Mouse (Mus musculus): Measurements from ENCODE around the gene Dock2. TPM values are rescaled to one million over a fixed set of nuclear protein-coding genes. Genes with fewer than 3 reads are reported as not detected.

The Dock2 gene
- polyA plus RNA-seq, 1 experiment = 8.7 TPM

DNA sequence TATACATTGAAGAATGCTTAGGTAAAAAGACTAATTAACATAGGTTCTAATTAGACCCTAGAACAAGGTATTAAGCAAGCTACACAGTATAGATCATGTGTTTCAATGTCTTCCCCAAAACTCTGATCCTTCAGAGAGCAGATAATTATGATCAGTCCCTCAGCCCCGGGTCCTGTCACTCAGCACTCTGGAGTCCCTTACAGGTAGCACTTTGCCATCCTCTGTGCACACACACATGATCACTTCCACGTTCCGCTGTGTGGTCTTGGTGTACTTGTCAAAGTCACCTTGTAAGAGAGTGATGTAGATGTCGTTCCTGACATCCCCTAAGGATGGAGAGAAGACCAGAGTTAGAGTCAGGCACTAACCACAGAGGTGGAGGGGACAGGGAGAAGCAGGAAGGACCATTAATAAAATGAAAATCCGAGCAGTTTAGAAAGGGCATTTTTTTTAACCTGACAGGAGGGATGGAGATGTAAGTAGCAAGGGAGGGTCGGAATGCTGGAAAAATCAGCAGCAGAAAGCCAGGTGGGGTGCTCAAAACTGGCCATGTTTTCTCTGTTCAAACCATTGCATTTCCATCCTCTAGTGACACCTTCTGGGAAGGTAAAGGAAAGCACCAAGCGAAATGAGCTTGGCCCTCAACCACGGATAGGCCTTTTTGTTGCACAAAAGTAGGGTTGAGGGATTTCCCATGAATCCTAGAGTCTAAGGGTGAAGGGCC lies 79.1 kb downstream of the Dock2 start:
- no peak for DNase-seq
- 57% methylated on average over 8 of the region's 8 CpGs for WGBS
- Histone ChIP-seq H3K4me1 (ENCODE audit: control insufficient read depth, insufficient read depth, low read length) (no peaks in the 10 kb centered on the region), H3K4me3 (replicated peaks; ENCODE audit: extremely low read depth, low read depth, low read length) (no peak overlapping the region)
- TF ChIP-seq POLR2A (IDR thresholded peaks at IDR 0.05; ENCODE audit: borderline replicate concordance, extremely low read depth, low read depth, low read length) (no peak), CTCF (IDR thresholded peaks at IDR 0.05; ENCODE audit: insufficient read depth, low read length) (no peak)

- 50% methylated on average over 6 of the region's 6 CpGs for whole genome bisulfite sequencing
- no peak for DNase-seq
- no peak for TF ChIP-seq CTCF (IDR thresholded peaks at IDR 0.05; ENCODE audit: insufficient read depth, low read length)
- TF ChIP-seq POLR2A (IDR thresholded peaks at IDR 0.05; ENCODE audit: borderline replicate concordance, extremely low read depth, low read depth, low read length) = no peak
- Histone ChIP-seq H3K4me1 (ENCODE audit: control insufficient read depth, insufficient read depth, low read length) (no peaks in the 10 kb centered on the region), H3K4me3 (replicated peaks; ENCODE audit: extremely low read depth, low read depth, low read length) (no peak overlapping the region)
These were observed 79.8 kb downstream of the Dock2 start for GRCm38 (mm10) chr11:34703851-34704250.

GRCm38 (mm10) chr11:34681790-34682189 lies 101.9 kb downstream of the Dock2 start:
- H3K4me3 ChIP-seq (replicated peaks; ENCODE audit: extremely low read depth, low read depth, low read length) = no peak overlapping the region
- DNase-seq = no peak
- WGBS = 50% methylated on average over 8 of the region's 8 CpGs
- H3K4me1 ChIP-seq (ENCODE audit: control insufficient read depth, insufficient read depth, low read length) = no peaks in the 10 kb centered on the region
- TF ChIP-seq CTCF (IDR thresholded peaks at IDR 0.05; ENCODE audit: insufficient read depth, low read length) = no peak
- no peak for TF ChIP-seq POLR2A (IDR thresholded peaks at IDR 0.05; ENCODE audit: borderline replicate concordance, extremely low read depth, low read depth, low read length)

DNA sequence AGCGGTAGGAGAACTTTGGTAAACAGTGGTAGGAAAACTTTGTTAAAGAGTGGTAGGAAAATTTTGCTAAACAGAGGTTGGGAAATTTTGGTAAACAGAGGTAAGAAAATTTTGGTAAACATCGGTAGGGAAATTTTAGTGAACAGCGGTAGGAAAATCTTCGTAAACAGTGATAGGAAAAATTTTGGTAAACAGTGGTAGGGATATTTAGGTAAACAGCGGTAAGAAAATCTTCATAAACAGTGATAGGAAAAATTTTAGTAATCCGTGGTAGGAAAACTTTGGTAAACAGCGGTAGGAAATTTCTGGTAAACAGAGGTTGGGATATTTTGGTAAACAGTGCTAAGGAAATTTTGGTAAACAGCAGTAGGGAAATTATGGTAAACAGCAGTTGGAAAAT lies 239.1 kb downstream of the Dock2 start:
- no peak for DNase-seq
- TF ChIP-seq POLR2A (IDR thresholded peaks at IDR 0.05; ENCODE audit: borderline replicate concordance, extremely low read depth, low read depth, low read length) (no peak), CTCF (IDR thresholded peaks at IDR 0.05; ENCODE audit: insufficient read depth, low read length) (no peak)
- 74% methylated on average over 7 of the region's 7 CpGs for WGBS
- no peaks in the 10 kb centered on the region for H3K4me1 ChIP-seq (ENCODE audit: control insufficient read depth, insufficient read depth, low read length)
- no peak overlapping the region for H3K4me3 ChIP-seq (replicated peaks; ENCODE audit: extremely low read depth, low read depth, low read length)

DNA sequence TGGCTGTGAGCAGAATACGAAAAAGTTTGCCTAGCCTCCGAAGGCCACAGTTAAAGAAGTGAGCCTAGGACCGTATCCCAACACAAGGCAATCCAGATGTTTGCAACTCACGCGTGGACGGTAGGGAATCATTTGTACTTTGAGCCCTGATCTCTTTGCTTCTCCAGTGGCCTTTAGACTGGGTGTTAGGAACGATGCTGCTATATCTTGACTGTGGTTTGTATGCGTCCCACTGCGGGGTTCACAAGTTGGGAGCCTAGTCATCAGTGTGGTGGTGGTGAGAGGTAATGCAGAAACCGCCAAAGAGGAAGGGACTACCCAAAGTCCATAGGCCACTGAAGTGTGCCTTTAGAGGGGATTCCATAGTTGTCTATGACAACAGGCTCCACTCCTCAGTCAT lies 251.6 kb downstream of the Dock2 start:
- TF ChIP-seq POLR2A (IDR thresholded peaks at IDR 0.05; ENCODE audit: borderline replicate concordance, extremely low read depth, low read depth, low read length) = no peak
- 90% methylated on average over 10 of the region's 10 CpGs for WGBS
- no peak overlapping the region for H3K4me3 ChIP-seq (replicated peaks; ENCODE audit: extremely low read depth, low read depth, low read length)
- DNase-seq = no peak
- no peaks in the 10 kb centered on the region for H3K4me1 ChIP-seq (ENCODE audit: control insufficient read depth, insufficient read depth, low read length)

- Histone ChIP-seq H3K4me3 (replicated peaks; ENCODE audit: extremely low read depth, low read depth, low read length) (no peak overlapping the region), H3K4me1 (ENCODE audit: control insufficient read depth, insufficient read depth, low read length) (no peaks in the 10 kb centered on the region)
- WGBS = 85% methylated on average over 3 of the region's 3 CpGs
- TF ChIP-seq POLR2A (IDR thresholded peaks at IDR 0.05; ENCODE audit: borderline replicate concordance, extremely low read depth, low read depth, low read length) = no peak
- no peak for TF ChIP-seq CTCF (IDR thresholded peaks at IDR 0.05; ENCODE audit: insufficient read depth, low read length)
- DNase-seq = no peak
These were observed 252.7 kb downstream of the Dock2 start for GRCm38 (mm10) chr11:34530971-34531370.

GRCm38 (mm10) chr11:34528006-34528405 lies 255.7 kb downstream of the Dock2 start:
- TF ChIP-seq CTCF (IDR thresholded peaks at IDR 0.05; ENCODE audit: insufficient read depth, low read length) (no peak), POLR2A (IDR thresholded peaks at IDR 0.05; ENCODE audit: borderline replicate concordance, extremely low read depth, low read depth, low read length) (no peak)
- WGBS = 67% methylated on average over 4 of the region's 4 CpGs
- DNase-seq = no peak
- Histone ChIP-seq H3K4me3 (replicated peaks; ENCODE audit: extremely low read depth, low read depth, low read length) (no peak overlapping the region), H3K4me1 (ENCODE audit: control insufficient read depth, insufficient read depth, low read length) (no peaks in the 10 kb centered on the region)

GRCm38 (mm10) chr11:34527238-34527637 lies 256.5 kb downstream of the Dock2 start:
- H3K4me1 ChIP-seq (ENCODE audit: control insufficient read depth, insufficient read depth, low read length) = no peaks in the 10 kb centered on the region
- 81% methylated on average over 5 of the region's 5 CpGs for WGBS
- no peak for DNase-seq
- TF ChIP-seq POLR2A (IDR thresholded peaks at IDR 0.05; ENCODE audit: borderline replicate concordance, extremely low read depth, low read depth, low read length) (no peak), CTCF (IDR thresholded peaks at IDR 0.05; ENCODE audit: insufficient read depth, low read length) (no peak)
- no peak overlapping the region for H3K4me3 ChIP-seq (replicated peaks; ENCODE audit: extremely low read depth, low read depth, low read length)

DNA sequence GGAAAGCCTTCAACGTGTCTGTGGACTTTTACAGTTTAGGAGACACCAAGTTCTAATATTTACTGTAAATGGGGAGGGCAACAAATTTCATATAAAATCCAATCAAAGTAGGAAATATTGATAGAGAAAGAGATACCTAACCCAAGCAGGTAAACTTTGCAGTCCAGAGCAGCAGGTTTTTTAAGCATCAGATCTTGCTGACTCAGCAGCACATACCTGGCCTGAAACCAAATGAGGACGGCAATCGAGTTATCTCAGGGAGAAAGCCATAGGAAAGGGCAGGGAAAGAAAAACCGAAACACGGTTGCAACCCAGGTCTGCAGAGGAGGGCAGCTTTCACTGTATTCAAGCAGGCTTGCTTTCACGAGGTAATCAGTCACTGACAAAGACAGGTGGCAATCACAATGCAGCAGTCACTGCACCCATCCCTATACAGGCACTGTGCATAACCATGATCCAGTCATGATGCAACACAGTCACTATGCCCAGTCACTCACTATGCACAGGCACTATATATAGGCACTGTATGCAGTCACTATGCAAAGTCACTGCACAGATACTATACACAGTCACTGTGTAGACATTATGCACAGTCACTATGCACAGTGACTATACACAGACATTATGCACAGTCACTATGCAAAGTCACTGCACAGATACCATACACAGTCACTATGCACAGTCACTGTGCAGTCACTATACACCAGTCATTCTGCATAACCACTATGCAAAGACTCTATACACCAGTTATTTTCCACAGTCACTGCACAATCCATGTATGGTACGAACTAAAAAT lies 258.4 kb downstream of the Dock2 start:
- DNase-seq = no peak
- TF ChIP-seq CTCF (IDR thresholded peaks at IDR 0.05; ENCODE audit: insufficient read depth, low read length) = no peak
- TF ChIP-seq POLR2A (IDR thresholded peaks at IDR 0.05; ENCODE audit: borderline replicate concordance, extremely low read depth, low read depth, low read length) = no peak
- Histone ChIP-seq H3K4me1 (ENCODE audit: control insufficient read depth, insufficient read depth, low read length) (no peaks in the 10 kb centered on the region), H3K4me3 (replicated peaks; ENCODE audit: extremely low read depth, low read depth, low read length) (no peak overlapping the region)
- WGBS = 60% methylated on average over 7 of the region's 7 CpGs

DNA sequence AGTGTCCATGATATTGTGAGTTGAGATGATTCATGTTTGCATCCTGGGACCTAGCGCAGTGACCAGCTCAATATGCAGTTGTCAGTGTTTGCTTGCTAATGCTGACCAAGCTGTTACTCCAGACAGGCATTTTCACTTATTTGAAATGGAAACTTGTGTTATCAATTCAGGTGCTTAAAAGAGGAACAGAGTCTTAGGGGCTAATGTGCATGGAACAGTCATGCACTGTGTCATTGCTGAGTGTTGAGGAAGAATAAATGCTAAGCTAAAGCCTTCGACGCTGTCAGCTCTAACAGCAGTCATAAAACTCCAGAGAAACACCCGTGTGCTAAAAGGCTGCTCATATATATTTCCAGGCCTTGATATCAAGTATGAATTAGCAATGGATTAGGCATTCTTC lies 259.1 kb downstream of the Dock2 start:
- no peaks in the 10 kb centered on the region for H3K4me1 ChIP-seq (ENCODE audit: control insufficient read depth, insufficient read depth, low read length)
- no peak for DNase-seq
- 80% methylated on average over 4 of the region's 4 CpGs for WGBS
- H3K4me3 ChIP-seq (replicated peaks; ENCODE audit: extremely low read depth, low read depth, low read length) = no peak overlapping the region
- no peak for TF ChIP-seq CTCF (IDR thresholded peaks at IDR 0.05; ENCODE audit: insufficient read depth, low read length)
- TF ChIP-seq POLR2A (IDR thresholded peaks at IDR 0.05; ENCODE audit: borderline replicate concordance, extremely low read depth, low read depth, low read length) = no peak

Data from lung, adult 2 months (tissue).